Mouse (Mus musculus): ENCODE data around the gene Cyp21a1. TPM values are rescaled to one million over a fixed set of nuclear protein-coding genes. Genes with fewer than 3 reads are reported as not detected.
A peak's percentile ranks its signal among the peaks of the same experiment; 100 is the strongest.
"Not testable (repeated sequence)": the region's sequence is repeated elsewhere in the genome, so short reads cannot be mapped to it uniquely, and the experiment has no call there.

Gene Cyp21a1
- total RNA-seq, 2 experiments from 2014 or later = 0.16 to 0.34 TPM

GRCm38 (mm10) chr17:34807176-34807575 is 2.8 kb upstream of the Cyp21a1 start:
- peak in 1 of 2 experiments; percentile 5 for DNase-seq (ENCODE audit: low spot score in 2 of 2)

DNA sequence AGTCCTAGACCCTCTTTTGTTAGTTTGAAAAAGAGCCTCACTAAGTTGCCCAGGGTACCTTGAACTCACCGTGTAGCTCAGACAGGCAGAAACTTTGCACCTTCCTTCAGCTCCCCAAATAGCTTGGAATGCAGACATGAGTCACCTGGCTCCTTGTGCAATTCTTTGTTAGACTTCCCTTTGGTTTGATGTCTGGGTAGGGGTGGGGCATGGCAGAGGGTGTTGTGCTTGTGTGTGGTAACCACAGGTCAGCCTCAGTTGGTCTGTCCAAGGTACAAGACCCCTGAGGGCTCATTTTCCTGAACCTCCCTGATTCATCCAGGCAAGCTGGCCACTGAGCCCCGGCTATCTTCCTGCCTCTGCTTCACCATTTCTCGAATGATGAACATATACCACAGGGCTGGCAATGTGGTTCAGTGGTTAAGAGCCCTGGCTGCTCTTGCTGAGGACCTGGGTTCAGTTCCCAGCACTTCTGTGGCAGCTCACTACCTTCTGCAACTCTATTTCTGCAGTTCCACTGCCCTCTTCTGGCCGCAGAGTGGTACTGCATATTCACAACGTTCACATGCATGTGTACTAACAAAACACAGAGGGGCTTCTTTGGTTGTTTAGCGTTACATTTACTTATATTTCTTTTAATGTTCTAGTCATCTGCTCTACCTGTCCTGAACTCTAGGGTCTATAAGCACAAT is 656 bp upstream of the Cyp21a1 start:
- DNase-seq (ENCODE audit: low spot score in 2 of 2) = no peak

GRCm38 (mm10) chr17:34803367-34803766 is 994 bp downstream of the Cyp21a1 start:
- DNase-seq (ENCODE audit: low spot score in 2 of 2) = peak in 1 of 2 experiments; percentile 7

DNA sequence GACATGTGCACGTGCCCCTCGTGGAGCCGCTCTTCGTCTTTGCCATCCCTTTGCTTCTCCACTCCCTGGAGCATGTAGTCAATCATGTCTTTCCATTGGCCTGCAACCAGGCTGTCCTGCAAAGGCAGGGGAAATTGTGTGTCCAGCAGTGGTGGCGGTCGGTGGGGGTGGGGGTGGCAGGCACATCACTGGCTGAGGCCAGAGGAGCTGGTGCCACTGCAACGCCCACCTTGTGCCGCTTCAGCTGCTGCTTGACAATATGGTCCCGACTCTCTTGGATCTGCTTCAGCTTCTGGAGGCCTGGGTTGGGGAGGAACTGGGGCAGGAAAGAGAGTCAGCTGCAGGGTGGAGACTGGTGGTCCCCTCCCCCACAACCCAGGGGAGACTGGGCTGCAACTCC is 1.6 kb downstream of the Cyp21a1 start:
- peak in 1 of 2 experiments; percentile 9 for DNase-seq (ENCODE audit: low spot score in 2 of 2)

DNA sequence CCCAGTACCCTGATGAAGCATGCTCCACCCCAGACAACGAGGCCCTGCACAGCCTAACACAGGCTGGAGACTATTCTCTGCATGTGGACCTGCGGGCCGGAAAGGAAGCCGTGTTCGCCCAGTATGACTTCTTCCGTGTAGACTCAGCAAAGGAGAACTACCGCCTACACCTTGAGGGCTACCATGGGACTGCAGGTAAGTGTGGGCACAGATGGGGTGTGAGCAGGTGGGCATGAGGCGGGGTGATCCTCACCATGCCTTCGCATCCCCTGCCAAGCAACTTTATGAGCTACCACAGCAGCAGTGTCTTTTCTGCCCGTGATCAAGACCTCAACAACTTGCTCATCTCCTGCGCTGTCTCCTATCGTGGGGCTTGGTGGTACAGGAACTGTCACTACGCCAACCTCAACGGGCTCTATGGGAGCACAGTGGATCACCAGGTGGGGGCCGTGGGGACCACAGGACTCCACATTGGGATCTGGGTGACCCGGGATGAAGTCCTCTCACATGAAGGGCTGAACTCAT is 3.5 kb downstream of the Cyp21a1 start:
- DNase-seq (ENCODE audit: low spot score in 2 of 2) = peak in 1 of 2 experiments; percentile 5

GRCm38 (mm10) chr17:34799531-34799925 is 4.8 kb downstream of the Cyp21a1 start:
- no peak for DNase-seq (ENCODE audit: low spot score in 2 of 2)

GRCm38 (mm10) chr17:34798866-34799530 is 5.4 kb downstream of the Cyp21a1 start:
- DNase-seq (ENCODE audit: low spot score in 2 of 2) = no peak

- DNase-seq (ENCODE audit: low spot score in 2 of 2) = not testable (repeated sequence)
Measured at GRCm38 (mm10) chr17:34798071-34798470, 6.3 kb downstream of the Cyp21a1 start.

DNA sequence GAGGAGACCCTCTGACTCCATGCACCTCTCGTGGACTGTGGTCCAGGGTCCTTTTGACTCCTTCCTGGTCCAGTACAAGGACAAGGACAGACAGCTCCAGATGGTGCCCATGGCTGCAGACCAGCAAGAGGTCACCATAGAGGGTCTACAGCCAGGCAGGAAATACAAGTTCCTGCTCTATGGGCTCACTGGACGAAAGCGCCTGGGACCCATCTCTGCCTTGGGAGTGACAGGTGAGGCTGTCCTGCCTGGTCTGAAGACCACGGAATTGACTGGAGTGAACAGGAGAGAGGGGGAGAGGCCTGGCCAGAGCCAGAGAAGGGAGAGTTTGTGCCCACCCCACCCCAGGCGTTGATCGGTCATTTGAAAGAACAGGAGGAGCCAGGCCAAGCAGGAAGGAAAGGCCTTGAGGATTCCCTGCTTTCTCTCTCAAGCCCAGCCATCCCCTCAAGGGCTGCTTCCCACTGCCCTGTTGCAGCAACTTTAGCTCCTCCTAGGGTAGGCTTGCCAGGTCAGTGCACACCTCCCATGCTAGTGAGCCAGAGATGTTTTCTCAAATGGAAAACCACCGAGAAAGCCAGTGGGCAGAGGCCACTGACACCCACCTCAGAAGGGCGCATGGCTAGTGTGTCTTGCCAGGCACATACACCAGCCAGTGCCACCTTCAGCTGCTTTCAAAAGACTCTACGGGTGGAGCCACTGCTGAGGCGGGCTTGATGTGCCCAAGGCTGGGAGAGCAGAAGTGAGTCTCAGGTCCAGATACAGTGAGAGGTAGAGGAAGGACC is 7.0 kb downstream of the Cyp21a1 start:
- DNase-seq (ENCODE audit: low spot score in 2 of 2) = not testable (repeated sequence)

DNA sequence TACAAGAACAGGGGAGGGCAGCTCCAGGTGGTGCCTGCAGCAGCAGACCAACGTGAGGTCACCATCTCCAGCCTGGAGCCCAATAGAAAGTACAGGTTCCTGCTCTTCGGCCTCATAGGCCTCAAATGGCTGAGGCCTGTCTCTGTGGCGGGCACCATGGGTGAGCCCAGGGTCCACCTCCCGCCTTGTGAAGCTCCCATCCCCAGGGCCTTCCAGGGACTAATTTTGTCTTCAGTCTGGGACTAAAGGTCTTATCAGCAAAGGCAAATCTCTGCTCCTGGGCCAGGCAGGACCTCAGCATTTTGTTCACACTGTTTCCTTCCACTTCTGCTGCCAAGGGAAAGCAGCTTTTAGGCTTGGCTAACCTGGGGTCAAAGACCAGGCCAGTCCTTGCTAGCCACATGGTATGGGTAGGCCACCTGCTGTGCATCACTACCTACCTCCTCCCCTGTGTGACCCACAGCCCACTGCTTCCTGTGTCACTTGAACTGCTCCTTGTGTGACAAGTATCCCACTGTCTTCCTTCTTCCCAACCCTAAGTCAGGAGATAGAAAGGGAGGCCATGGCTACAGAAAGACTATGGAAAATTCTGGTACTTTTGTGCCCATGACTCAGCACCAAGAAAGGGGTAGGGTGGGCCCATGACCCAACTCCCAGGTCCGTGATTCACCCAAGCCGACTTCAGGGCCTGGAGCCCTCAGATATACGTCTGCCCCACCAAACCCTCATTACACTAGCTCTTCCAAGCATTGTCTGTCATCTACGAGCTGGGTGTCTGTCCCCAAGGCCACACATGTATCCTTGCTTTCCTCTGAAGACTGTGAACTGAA is 7.8 kb downstream of the Cyp21a1 start:
- no peak for DNase-seq (ENCODE audit: low spot score in 2 of 2)

DNA sequence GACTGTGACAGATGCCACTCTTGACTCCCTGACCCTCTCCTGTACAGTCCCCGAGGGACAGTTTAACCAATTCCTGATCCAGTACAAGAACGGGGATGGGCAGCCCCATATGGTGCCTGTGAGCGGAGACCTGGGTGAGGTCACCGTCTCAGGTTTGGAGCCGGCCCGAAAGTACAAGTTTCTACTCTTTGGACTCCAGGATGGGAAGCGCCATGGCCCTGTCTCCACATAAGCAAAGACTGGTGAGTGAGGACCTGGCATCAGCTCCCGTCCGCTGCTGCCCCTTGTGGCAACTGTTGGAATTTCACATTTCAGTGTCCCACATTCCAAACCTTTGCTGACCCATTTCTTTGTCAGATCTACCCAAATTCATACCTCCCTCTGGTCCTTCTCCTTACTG is 8.7 kb downstream of the Cyp21a1 start:
- peak in 1 of 2 experiments; percentile 41 for DNase-seq (ENCODE audit: low spot score in 2 of 2)

DNA sequence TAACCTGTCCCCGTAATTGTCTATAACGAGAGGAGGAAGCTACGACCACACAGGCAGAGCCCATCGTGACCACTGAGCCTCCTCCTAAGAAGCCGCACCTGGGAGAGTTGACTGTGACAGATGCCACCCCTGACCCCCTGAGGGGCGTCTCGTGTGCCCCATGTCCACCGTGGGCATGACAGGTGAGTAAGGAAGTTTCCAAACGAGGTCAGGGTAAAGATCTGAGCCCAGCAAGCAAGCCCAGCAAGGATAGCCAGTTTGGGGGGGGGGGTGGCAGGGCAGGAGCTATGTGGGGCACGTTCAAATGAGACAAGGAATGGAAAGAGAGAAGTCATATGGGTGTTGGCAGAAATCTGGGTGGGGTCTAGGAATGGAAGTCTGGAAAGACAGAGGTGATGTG is 9.3 kb downstream of the Cyp21a1 start:
- DNase-seq (ENCODE audit: low spot score in 2 of 2) = no peak

DNA sequence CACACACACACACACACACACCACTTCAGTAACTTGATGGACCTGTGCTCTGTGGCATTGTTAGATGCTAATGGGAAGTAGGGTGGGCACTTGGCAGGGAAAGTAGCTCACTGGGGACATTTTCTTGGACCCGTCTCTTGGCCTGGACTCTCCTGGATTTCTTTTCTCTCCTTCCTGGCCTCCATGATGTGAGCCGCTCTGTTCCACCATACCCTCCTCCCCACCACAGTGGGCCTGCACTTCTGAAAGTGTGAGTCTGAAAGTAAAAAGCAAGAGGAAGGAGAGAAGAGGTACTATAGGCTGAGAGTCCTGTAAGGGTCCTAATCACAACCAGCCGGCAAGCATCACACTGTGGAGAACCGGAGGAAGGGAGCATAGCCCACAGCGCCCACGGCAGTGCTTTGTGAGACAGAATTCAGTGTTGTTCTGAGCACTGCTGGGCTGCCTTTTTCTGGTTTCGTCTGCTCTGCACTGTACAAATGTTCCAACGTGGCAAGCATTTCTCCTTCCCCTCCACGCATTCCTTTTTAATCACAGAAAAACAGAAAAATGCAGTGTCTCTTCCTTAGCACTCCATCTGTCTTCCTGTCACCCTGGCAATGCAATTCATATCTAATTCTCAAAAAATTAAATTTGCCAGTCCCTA is 26.6 kb downstream of the Cyp21a1 start:
- DNase-seq (ENCODE audit: low spot score in 2 of 2) = no peak

DNA sequence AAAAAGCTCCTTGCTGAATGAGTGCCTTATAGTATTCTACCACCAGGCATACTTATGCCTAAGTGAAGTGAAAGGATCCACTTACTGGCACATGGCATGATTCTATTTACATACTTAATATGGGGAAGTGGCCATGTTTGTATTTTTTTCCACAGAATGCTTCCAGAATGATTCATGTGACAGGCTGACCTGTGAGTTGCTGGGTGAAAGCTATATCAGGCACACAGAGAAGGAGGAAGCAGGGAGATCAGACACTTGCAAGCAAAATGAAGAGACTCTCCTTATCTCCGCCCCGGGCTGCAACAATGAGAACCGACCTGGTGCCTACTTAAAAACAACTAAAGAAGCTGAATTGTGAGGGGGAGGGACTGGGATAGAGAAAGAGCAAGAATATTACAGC is 42.9 kb downstream of the Cyp21a1 start:
- DNase-seq (ENCODE audit: low spot score in 2 of 2) = no peak

Small RNAs within 50 kb of the gene (microRNA-seq; reads per million reads assigned to microRNA genes)
- gene Gm27471 = not detected
- not detected for gene Mir6970
- not detected for gene Mir6971

Other genes with a start within 250 kb of the Cyp21a1 start
- gene Notch4, start 240.3 kb downstream of the Cyp21a1 start, total RNA-seq (2021) = 10 to 100 TPM; 21.2 to 28.3 TPM
- gene Gpsm3, start 214.8 kb downstream of the Cyp21a1 start, total RNA-seq (2021) = 1 to 10 TPM; 4.6 to 5.3 TPM
- gene Pbx2, start 213.3 kb downstream of the Cyp21a1 start, total RNA-seq (2021) = 10 to 100 TPM; 48.7 to 53.5 TPM
- 1 to 10 TPM; 2.0 to 3.0 TPM for gene Ager, start 206.7 kb downstream of the Cyp21a1 start, total RNA-seq (2021)
- 10 to 100 TPM; 23.8 to 24.1 TPM for gene Rnf5, start 200.9 kb downstream of the Cyp21a1 start, total RNA-seq (2021)
- 10 to 100 TPM; 42.0 to 42.9 TPM for gene Agpat1, start 200.3 kb downstream of the Cyp21a1 start, total RNA-seq (2021)
- gene Egfl8, start 188.6 kb downstream of the Cyp21a1 start, total RNA-seq (2021) = 10 to 100 TPM; 20.7 to 23.1 TPM
- 10 to 100 TPM; 35.9 to 44.8 TPM for gene Ppt2, start 176.1 kb downstream of the Cyp21a1 start, total RNA-seq (2021)
- gene Prrt1, start 175.0 kb downstream of the Cyp21a1 start, total RNA-seq (2021) = under 1 TPM; 0.34 to 0.76 TPM
- 1 to 10 TPM; 8.1 to 8.3 TPM for gene Fkbpl, start 159.8 kb downstream of the Cyp21a1 start, total RNA-seq (2021)
- 10 to 100 TPM; 20.1 to 22.5 TPM for gene Atf6b, start 157.4 kb downstream of the Cyp21a1 start, total RNA-seq (2021)
- gene Tnxb, start 134.0 kb downstream of the Cyp21a1 start, total RNA-seq (2021) = 100 to 1,000 TPM; 197 to 232 TPM
- 1 to 10 TPM; 3.2 to 3.6 TPM for gene C4b, start 60.7 kb downstream of the Cyp21a1 start, total RNA-seq (2021)
- gene Stk19, start 32.4 kb upstream of the Cyp21a1 start, total RNA-seq (2021) = 10 to 100 TPM; 12.7 to 15.1 TPM
- gene Dxo, start 32.5 kb upstream of the Cyp21a1 start, total RNA-seq (2021) = 10 to 100 TPM; 20.4 to 22.6 TPM
- gene Skiv2l, start 45.6 kb upstream of the Cyp21a1 start, total RNA-seq (2021) = 10 to 100 TPM; 28.8 to 29.2 TPM
- 10 to 100 TPM; 25.8 to 28.0 TPM for gene Nelfe, start 45.8 kb upstream of the Cyp21a1 start, total RNA-seq (2021)
- 1 to 10 TPM; 4.4 to 6.8 TPM for gene Cfb, start 58.0 kb upstream of the Cyp21a1 start, total RNA-seq (2021)
- gene Zbtb12, start 74.9 kb upstream of the Cyp21a1 start, total RNA-seq (2021) = 10 to 100 TPM; 10.7 to 11.4 TPM
- not detected for gene Gm20547, start 77.5 kb upstream of the Cyp21a1 start, total RNA-seq (2021)
- 1 to 10 TPM; 5.3 to 8.7 TPM for gene C2, start 93.7 kb upstream of the Cyp21a1 start, total RNA-seq (2021)
- gene Ehmt2, start 93.9 kb upstream of the Cyp21a1 start, total RNA-seq (2021) = 10 to 100 TPM; 80.0 to 84.2 TPM
- not detected for gene Slc44a4, start 109.9 kb upstream of the Cyp21a1 start, total RNA-seq (2021)
- 10 to 100 TPM; 10.8 to 10.9 TPM for gene Neu1, start 126.7 kb upstream of the Cyp21a1 start, total RNA-seq (2021)
- gene Hspa1b, start 154.7 kb upstream of the Cyp21a1 start, total RNA-seq (2021) = 1 to 10 TPM; 3.7 to 4.0 TPM
- gene Gm20481, start 165.4 kb upstream of the Cyp21a1 start, total RNA-seq (2021) = not detected
- gene Hspa1a, start 167.6 kb upstream of the Cyp21a1 start, total RNA-seq (2021) = 1 to 10 TPM; 3.2 to 4.4 TPM
- 1 to 10 TPM; 5.8 to 6.1 TPM for gene Hspa1l, start 168.1 kb upstream of the Cyp21a1 start, total RNA-seq (2021)
- 10 to 100 TPM; 31.8 to 32.4 TPM for gene Lsm2, start 177.3 kb upstream of the Cyp21a1 start, total RNA-seq (2021)
- gene Vars, start 196.4 kb upstream of the Cyp21a1 start, total RNA-seq (2021) = 10 to 100 TPM; 50.8 to 58.3 TPM
- 1 to 10 TPM in 1 of 2 experiments, under 1 TPM in 1; 0.96 to 1.2 TPM for gene Vwa7, start 212.0 kb upstream of the Cyp21a1 start, total RNA-seq (2021)
- gene Sapcd1, start 223.5 kb upstream of the Cyp21a1 start, total RNA-seq (2021) = 1 to 10 TPM; 5.4 to 6.3 TPM
- 1 to 10 TPM; 4.5 to 5.4 TPM for gene Msh5, start 242.2 kb upstream of the Cyp21a1 start, total RNA-seq (2021)
- 10 to 100 TPM; 87.2 to 89.7 TPM for gene Clic1, start 245.4 kb upstream of the Cyp21a1 start, total RNA-seq (2021)